In the genomic region with DNA sequence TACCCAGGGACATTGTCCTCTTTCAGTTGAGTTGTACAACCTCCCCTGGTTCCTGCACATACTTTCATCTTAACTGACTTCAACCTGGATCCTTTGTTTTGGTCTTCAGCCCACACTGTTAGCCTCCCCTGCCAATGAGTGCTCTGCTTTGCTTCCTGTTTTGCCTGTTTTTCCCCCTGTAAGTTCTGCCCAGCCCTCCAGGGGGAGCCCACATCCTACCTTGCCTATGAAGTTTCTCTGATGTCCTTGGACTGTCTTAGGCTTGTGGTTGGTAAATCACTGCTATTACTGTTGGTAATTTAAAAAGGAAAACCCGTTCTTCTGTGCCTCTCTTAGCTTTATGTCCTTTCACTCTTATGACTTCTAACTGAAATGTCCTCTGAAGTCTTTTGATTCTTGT, we compare ENCODE assay signal across 9 mouse cellular contexts.
DNase-seq lines count a peak whose midpoint lies in the region; ATAC-seq and TF ChIP-seq lines count a peak whose summit lies in the region.
"Had no signal": no experiment of that assay in that cellular context is flagged by ENCODE, and none has a peak within 500 bp of the region (broad histone marks: within the 10 kb centered on the region; RNA-seq: fewer than 3 reads in every experiment).

No protein-coding gene starts in this region.

- WGBS in heart, embryonic 11.5 days (ENCODE audit: insufficient replicate concordance) = 42% methylated on average over 1 of the region's 1 CpGs
- 22% methylated on average over 1 of the region's 1 CpGs for WGBS in lung, postnatal 0 days

- H3K4me3 ChIP-seq in cortical plate, adult 2 months (ENCODE audit: insufficient read depth, low read length) = no peak overlapping the region
- H3K4me3 ChIP-seq in heart, embryonic 11.5 days (ENCODE audit: low read depth, low read length) = no peak overlapping the region
- H3K4me3 ChIP-seq in lung, postnatal 0 days (ENCODE audit: low read depth, low read length) = no peak overlapping the region
- H3K4me3 ChIP-seq: limb, embryonic 12.5 days had no signal

- peak; percentile 42 for DNase-seq in WW6 (ENCODE audit: low read depth, low spot score)
- DNase-seq in layer of hippocampus, adult 18-20 months (ENCODE audit: low spot score in 2 of 2) = peak; percentile 61 to 87
- peak; percentile 84 for DNase-seq in lung, postnatal 0 days (ENCODE audit: low spot score)
- peak; percentile 38 for DNase-seq in right cerebral cortex, postnatal 4 days
- DNase-seq in urinary bladder, postnatal 4 days (ENCODE audit: low spot score in 2 of 2) = peak; percentile 53 to 63

- H3K4me2 ChIP-seq in heart, embryonic 11.5 days = no peak overlapping the region
- no peak overlapping the region for H3K4me2 ChIP-seq in lung, postnatal 0 days (replicated peaks; ENCODE audit: low read depth, low read length)
- H3K4me2 ChIP-seq: limb, embryonic 12.5 days had no signal

- TF ChIP-seq POLR2A in cortical plate, adult 2 months (IDR thresholded peaks at IDR 0.05; ENCODE audit: extremely low read depth, insufficient read depth, low read length) = no peak

- no peak for TF ChIP-seq EP300 in lung, postnatal 0 days (IDR thresholded peaks at IDR 0.05)

- H3K9ac ChIP-seq in heart, embryonic 11.5 days (ENCODE audit: low read depth, low read length) = no peak overlapping the region
- H3K9ac ChIP-seq in lung, postnatal 0 days (replicated peaks; ENCODE audit: low read depth) = no peak overlapping the region
- H3K9ac ChIP-seq: limb, embryonic 12.5 days had no signal

- no peaks in the 10 kb centered on the region for H3K27me3 ChIP-seq in heart, embryonic 11.5 days (ENCODE audit: control insufficient read depth, insufficient read depth, low read length)
- H3K27me3 ChIP-seq in lung, postnatal 0 days (replicated peaks; ENCODE audit: insufficient read depth, low read length) = no peaks in the 10 kb centered on the region
- H3K27me3 ChIP-seq: limb, embryonic 12.5 days had no signal

- TF ChIP-seq CTCF in cortical plate, adult 2 months (IDR thresholded peaks at IDR 0.05; ENCODE audit: extremely low read depth, insufficient read depth, low read length) = peak; percentile 87
- peak; percentile 95 for TF ChIP-seq CTCF in lung, postnatal 0 days (IDR thresholded peaks at IDR 0.05)

- no peaks in the 10 kb centered on the region for H3K4me1 ChIP-seq in cortical plate, adult 2 months (ENCODE audit: control insufficient read depth, insufficient read depth, low read length)
- H3K4me1 ChIP-seq in heart, embryonic 11.5 days (ENCODE audit: control insufficient read depth, insufficient read depth, low read length) = no peaks in the 10 kb centered on the region
- no peaks in the 10 kb centered on the region for H3K4me1 ChIP-seq in lung, postnatal 0 days (ENCODE audit: insufficient read depth, low read depth, low read length)
- H3K4me1 ChIP-seq: limb, embryonic 12.5 days had no signal

- H3K36me3 ChIP-seq in heart, embryonic 11.5 days (ENCODE audit: control insufficient read depth, insufficient read depth, low read length) = no peaks in the 10 kb centered on the region
- H3K36me3 ChIP-seq in lung, postnatal 0 days (ENCODE audit: insufficient read depth, low read length) = peaks cover 7% of the 10 kb centered on the region; the same call in 1 of the 2 replicates
- H3K36me3 ChIP-seq: limb, embryonic 12.5 days had no signal

- no peak overlapping the region for H3K27ac ChIP-seq in cortical plate, adult 2 months (ENCODE audit: insufficient read depth, low read length)
- H3K27ac ChIP-seq in heart, embryonic 11.5 days (ENCODE audit: low read depth, low read length) = no peak overlapping the region
- H3K27ac ChIP-seq in lung, postnatal 0 days (ENCODE audit: low read length) = no peak overlapping the region
- H3K27ac ChIP-seq: limb, embryonic 12.5 days had no signal

- H3K9me3 ChIP-seq in heart, embryonic 11.5 days (replicated peaks; ENCODE audit: control insufficient read depth, low read length) = no peaks in the 10 kb centered on the region
- no peaks in the 10 kb centered on the region for H3K9me3 ChIP-seq in lung, postnatal 0 days (ENCODE audit: low read length)
- H3K9me3 ChIP-seq: limb, embryonic 12.5 days had no signal

- ATAC-seq in CD4-positive, CD25-positive, alpha-beta regulatory T cell, adult 4 months = peak; percentile 90
- ATAC-seq in heart, embryonic 11.5 days (replicated peaks; ENCODE audit: insufficient number of reproducible peaks, low FRiP score, low TSS enrichment) = 0 out of 2 replicates have a peak, but pooled peaks have one; percentile 46
- peak; percentile 73 for ATAC-seq in lung, postnatal 0 days
